Mouse (Mus musculus): ENCODE data around the gene Tnfrsf9. TPM values are rescaled to one million over a fixed set of nuclear protein-coding genes. Genes with fewer than 3 reads are reported as not detected.

The Tnfrsf9 gene
- total RNA-seq, 4 experiments from 2014 or later: 0.12 to 0.29 (median 0.22) TPM

- DNase-seq (ENCODE audit: low spot score): no peak
Measured at GRCm38 (mm10) chr4:150927789-150928188, 13.4 kb downstream of the Tnfrsf9 start.

DNA sequence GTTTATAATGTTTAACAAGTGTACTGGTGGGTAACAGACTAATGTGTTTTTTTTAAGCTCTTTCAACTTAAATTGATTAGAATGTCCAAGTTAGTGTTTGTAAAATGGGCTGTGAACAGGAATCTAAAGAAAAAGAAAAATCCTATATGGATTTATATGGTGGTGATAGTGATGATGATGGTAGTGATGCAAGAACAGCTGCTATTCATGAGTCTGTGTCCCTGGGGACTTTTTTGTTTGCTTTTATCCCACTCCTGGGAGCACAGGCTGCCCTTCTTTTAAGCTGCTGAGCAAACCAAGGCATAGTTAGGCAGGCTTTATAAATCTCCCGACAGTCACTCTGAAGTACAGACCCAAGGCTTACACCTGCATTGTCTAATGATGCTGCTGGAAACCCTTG lies 19.1 kb downstream of the Tnfrsf9 start:
- DNase-seq (ENCODE audit: low spot score): no peak

DNA sequence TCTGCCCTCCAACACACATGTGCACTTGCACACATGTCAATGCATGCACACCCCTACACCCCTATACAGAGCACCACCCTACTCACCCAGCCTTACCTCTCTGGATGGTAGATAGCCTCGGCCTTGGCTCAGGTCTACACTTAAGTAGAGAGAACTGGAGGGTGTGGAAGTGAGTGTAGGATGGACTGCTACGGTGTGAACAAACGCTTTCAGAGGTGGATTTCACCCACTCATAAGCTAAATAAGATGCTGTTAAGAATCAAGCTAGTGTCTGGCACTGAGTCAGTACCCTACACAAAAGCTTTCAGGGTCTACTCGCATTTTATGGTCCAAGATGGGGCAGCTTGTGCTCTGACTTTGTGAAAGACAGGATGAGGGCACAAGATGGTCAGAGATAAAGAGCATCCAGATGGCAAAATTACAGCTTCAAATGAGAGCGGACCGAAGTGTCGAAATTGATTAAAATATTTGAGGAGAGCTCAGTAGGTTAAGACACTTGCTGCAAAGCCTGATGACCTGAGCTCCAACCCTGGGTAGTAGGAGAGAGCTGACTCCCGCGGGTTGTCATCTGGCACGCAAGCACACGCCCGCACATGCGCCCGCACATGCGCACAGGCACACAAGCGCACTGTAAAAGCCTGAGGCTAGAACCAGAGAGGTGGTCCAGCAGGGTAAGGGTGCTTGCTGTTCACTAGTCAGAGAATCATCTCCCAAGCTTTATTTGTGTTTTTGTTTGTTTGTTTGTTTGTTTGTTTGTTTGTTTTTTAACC lies 23.1 kb downstream of the Tnfrsf9 start:
- DNase-seq (ENCODE audit: low spot score): no peak

- no peak for DNase-seq (ENCODE audit: low spot score)
Measured at GRCm38 (mm10) chr4:150938063-150938452, 23.7 kb downstream of the Tnfrsf9 start.

- DNase-seq (ENCODE audit: low spot score): no peak
Measured at GRCm38 (mm10) chr4:150939991-150940651, 25.8 kb downstream of the Tnfrsf9 start.

GRCm38 (mm10) chr4:150944707-150945106 lies 30.3 kb downstream of the Tnfrsf9 start:
- DNase-seq (ENCODE audit: low spot score): no peak

DNA sequence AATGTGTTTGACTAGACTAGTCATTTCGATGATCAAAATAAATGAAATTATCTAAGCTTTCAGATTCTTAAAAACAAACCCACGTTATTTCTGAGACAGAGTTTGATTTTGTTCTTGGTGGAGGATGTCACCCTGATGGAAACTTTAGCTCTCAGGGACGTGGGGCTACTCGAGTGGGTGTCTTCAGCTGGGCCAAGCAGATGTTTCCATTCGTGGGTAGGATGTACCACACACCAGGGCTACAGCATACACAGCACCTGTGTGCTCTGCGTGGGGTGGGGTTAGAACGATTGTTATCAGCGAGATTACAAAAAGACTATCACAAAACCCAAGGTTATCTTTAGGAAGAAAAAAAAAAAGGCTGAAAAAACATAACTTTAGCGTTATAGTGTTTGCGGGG lies 36.6 kb downstream of the Tnfrsf9 start:
- DNase-seq (ENCODE audit: low spot score): no peak

DNA sequence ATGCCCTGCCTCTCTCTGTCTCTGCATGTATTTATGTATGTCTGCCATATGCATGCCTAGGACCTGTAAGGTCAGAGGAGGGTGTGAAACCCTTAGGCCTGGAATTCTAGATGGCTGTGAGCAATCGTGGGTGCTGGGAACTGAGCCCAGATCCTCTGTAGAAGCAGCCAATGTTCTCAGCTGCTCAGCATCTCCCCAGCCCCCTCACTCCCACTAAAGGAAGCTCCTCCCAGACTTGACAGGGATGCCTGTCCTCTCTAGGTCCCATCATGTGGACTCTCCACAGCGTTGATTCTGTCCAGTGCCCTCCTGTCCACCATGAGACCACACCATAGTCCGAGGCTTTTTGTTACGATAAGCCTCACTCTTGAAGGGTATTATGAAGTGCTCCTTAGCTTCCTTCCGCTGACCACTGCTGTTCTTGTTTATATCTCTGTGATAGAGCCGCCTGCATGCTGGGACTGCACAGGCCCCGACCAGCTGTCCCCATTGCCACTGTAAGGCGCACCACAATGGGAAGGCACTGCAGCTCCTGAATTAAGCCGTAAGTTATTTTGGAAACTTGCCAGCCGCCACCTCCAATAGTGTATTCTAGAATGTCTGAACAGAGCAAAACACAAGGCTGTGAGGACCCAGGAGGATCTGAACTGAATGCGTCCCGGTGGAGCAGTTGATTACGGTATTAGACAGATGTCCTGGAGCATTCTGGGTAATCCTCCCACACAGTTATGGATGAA lies 42.2 kb downstream of the Tnfrsf9 start:
- DNase-seq (ENCODE audit: low spot score): no peak

DNA sequence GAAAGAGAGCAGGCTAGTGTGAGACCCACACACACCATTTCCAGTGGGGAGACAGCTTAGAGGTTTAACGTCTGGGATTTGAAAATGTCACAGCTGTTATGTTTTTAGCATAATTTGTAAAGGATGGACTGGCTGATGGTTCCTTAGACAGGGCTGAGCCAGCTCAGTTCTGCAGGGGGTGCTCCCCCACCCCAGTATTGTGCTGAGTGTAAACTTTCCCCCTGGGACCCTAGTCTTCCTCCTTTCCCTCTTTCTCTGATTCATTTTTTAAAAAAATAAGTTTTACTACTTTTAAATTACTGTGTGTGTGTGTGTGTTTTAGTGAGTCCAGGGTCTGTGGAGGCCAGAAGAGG lies 42.7 kb downstream of the Tnfrsf9 start:
- no peak for DNase-seq (ENCODE audit: low spot score)

DNA sequence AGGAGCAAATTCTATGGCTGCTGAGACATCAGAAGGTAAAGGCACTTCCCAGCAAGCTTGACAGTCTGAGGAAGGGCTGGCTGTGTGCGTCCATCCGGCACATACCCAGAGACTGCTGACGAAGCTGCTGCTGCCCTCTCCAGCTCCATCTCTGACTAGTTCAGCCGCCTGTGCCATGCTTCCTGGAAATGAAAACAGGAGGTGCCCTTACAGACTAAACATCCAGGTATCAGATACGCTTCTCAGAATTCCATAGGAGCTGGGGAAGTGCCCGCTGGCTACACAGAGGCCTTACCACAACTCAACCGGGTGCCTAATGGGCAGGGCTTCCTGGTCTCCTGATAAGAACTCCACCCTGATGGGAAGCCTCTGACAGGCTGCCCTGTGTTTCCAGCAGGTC lies 44.2 kb downstream of the Tnfrsf9 start:
- no peak for DNase-seq (ENCODE audit: low spot score)

- peak; percentile 31 for DNase-seq (ENCODE audit: low spot score)
Measured at GRCm38 (mm10) chr4:150962231-150962630, 47.9 kb downstream of the Tnfrsf9 start.

DNA sequence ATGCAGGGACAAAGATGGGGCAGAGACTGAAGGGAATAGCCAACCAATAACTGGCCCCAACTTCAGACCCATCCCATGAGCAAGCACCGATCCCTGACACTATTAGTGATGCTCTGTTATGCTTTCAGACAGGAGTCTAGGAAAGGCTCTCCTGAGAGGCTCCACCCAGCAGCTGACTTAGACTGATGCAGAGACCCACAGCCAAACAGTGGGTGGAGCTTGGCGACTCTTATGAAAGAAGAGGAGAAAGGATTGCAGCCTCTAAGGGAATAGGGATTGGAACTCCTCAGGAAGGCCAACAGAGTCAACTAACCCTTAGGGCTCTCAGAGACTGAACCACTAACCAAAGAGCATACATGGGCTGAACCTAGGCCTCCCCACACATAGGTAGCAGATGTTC lies 49.3 kb downstream of the Tnfrsf9 start:
- no peak for DNase-seq (ENCODE audit: low spot score)

GRCm38 (mm10) chr4:150964635-150965554 lies 50.5 kb downstream of the Tnfrsf9 start:
- peak; percentile 87 for DNase-seq (ENCODE audit: low spot score)

DNA sequence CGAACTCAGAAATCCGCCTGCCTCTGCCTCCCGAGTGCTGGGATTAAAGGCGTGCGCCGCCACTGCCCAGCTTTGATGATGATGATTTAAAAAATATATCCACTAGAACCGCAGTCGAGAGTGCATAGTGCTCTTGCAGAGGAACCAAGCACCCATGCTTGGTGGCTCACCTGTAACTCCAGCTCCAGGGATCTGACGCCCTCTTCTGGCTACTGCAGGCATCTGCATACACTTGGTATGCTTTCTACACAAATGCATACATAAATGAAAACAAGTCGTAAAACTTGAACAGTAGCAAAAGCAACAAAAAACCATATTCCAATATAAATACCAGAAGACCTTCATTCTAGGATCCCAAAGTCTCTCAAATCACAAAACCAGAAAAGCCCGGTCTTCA lies 51.2 kb downstream of the Tnfrsf9 start:
- DNase-seq (ENCODE audit: low spot score): no peak

DNA sequence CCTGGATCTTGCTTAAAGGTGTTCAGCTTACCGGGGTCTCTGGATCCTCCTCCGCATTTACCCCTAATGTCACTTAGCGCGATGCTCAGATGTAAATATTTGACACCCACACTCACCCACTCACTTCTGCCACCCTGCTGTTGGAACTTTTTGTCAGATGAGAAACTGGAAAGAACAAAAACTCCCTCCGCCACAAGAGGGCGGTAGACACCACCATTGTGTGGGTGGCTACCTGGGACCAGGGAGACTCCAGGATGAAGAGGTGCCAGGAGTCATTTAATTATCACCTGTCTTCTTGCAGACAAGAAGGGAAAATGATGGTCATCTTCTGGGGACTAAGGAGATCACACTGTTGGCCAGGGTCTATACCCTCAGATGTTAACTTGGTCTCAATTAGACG lies 52.2 kb downstream of the Tnfrsf9 start:
- DNase-seq (ENCODE audit: low spot score): peak; percentile 26

GRCm38 (mm10) chr4:150968956-150969355 lies 54.6 kb downstream of the Tnfrsf9 start:
- no peak for DNase-seq (ENCODE audit: low spot score)

DNA sequence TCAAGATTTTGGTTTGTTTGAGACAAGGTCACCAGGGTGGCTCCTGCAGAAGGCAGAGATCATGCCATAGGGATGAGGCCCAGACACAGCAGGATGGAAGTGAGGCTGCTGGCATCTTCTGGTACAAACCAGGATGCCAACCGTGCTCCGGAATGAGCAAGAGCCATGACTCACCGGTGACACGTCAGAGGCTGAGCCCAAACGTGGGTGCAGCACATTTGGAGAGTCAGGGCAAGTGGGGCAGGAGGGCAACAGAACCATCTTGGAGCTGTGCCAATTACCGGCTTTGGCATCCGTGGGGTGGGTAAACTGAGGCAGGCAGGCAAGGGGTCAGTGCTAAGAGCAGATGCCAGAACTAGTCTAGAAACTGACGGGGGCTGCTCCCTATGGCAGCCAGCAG lies 58.9 kb downstream of the Tnfrsf9 start:
- no peak for DNase-seq (ENCODE audit: low spot score)

DNA sequence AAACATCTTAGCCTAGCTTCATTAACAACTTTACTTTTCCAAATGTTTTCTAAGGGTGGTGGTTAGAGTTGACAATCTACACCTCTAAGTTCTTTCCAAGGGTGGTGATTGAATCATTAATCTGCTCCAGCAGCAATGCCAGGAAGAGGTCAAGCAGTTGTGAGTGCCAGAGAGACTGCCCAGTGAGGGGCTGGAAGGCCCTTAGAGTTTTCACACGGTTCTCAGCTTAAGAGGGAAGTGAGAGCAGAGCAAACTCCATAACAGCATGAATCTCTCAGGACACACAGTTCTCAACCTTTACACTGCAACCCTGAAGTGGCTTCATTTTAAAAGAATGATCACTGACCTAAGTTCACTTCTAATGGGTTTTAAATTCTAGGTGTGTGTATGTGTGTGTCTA lies 60.8 kb downstream of the Tnfrsf9 start:
- no peak for DNase-seq (ENCODE audit: low spot score)

DNA sequence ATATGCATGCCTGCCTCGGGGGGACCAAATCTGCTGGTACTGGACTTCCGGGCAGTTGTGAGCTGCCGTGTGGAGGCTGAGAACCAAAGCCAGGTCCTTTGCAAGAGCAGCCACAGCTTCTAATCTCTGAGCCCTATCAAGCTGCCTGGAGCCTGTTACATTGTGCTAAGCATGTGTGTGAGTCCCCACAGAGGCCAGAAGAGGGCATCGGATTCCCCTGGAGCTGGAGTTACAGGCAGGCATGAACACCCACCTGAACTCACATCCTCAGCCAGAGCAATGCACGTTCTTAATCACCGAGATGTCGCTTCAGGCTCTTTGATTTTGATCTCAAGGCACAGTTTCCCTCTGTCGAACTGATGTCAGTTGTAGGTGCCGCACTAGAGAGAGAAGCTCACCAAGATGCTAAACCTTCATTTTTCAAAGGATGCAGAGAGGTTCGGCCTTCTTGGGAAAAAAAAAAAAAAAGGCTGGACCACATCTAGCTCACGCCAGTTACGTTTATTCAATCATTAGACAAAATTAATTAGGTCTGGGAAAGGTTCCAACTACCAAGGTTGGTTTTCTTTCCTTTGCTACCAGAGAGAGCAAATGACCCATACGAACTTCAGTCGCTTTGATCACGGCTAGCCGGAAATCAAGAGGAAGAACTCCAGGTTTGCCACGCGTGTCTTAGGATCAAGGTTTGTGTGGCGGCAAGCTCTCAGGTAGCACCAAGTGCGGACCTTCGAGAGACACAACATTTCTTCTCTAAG lies 64.0 kb downstream of the Tnfrsf9 start:
- DNase-seq (ENCODE audit: low spot score): no peak

- DNase-seq (ENCODE audit: low spot score): no peak
Measured at GRCm38 (mm10) chr4:150979455-150979854, 65.1 kb downstream of the Tnfrsf9 start.

DNA sequence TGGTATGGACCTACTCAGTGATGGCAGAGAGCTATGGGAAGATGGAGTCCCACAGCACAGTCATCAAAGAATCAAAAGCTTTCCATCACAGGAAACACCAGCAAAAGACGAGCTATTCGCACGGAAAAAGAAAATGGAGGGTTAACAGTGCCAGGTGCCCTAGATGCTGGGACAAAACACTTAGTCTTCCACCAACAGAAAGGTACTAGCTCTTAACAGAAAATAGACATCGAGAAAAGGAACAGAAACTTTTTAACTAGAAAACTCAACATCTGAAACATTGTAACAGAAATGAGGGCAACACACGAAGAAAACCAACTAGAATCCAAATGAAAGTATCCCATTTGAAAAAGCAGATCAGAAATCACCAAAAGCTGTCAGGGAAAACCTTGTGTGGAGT lies 65.8 kb downstream of the Tnfrsf9 start:
- DNase-seq (ENCODE audit: low spot score): no peak
